Mouse (Mus musculus): ENCODE measurements around the gene Gm21985.

- TF ChIP-seq MEF2A (IDR thresholded peaks at IDR 0.05; ENCODE audit: borderline replicate concordance, low read depth, low read length), result no peak
- TF ChIP-seq POLR2A (IDR thresholded peaks at IDR 0.05; ENCODE audit: low read depth, low read length), result no peak
- no peak for TF ChIP-seq NELFE (IDR thresholded peaks at IDR 0.05; ENCODE audit: low read depth, low read length)
- TF ChIP-seq JUND (conservative IDR thresholded peaks at IDR 0.05; ENCODE audit: low read depth, low read length), result no peak
- TF ChIP-seq CTCF (conservative IDR thresholded peaks at IDR 0.05 in 1 of 2, IDR thresholded peaks at IDR 0.05 in 1 of 2; ENCODE audit: low read depth in 2 of 2, low read length in 2 of 2), result peak in 1 of 2 experiments; percentile 69; a peak in 2 of 4 replicates
- no peak for TF ChIP-seq BHLHE40 (IDR thresholded peaks at IDR 0.05; ENCODE audit: low read depth, low read length)
- TF ChIP-seq GABPA (IDR thresholded peaks at IDR 0.05; ENCODE audit: insufficient replicate concordance, low read depth, low read length), result no peak
- TF ChIP-seq MYC (IDR thresholded peaks at IDR 0.05; ENCODE audit: low read depth, low read length), result no peak
- TF ChIP-seq RAD21 (IDR thresholded peaks at IDR 0.05; ENCODE audit: low read depth, low read length), result peak; percentile 65
- no peak for TF ChIP-seq ZKSCAN1 (IDR thresholded peaks at IDR 0.05; ENCODE audit: borderline replicate concordance, low read depth, low read length)
- no peak for TF ChIP-seq UBTF (IDR thresholded peaks at IDR 0.05; ENCODE audit: low read depth, low read length)
- no peak for TF ChIP-seq EP300 (IDR thresholded peaks at IDR 0.05; ENCODE audit: low read length)
- no peak for TF ChIP-seq PAX5 (IDR thresholded peaks at IDR 0.05; ENCODE audit: low read length)
Measured at GRCm38 (mm10) chr2:112262779-112263295, 3.3 kb upstream of the Gm21985 start.
